Mouse (Mus musculus): ENCODE measurements around the gene Atp6ap1.
A peak's percentile ranks its signal among the peaks of the same experiment; 100 is the strongest.

The Atp6ap1 gene

GRCm38 (mm10) chrX:74304867-74305700, 8.2 kb downstream of the Atp6ap1 start, which contains the start of gene Gdi1:
Gdi1 (plus strand) TSS chrX:74304998.
- peak; percentile 65 for DNase-seq

- DNase-seq, result peak; percentile 88
Measured at GRCm38 (mm10) chrX:74312540-74313464, 15.9 kb downstream of the Atp6ap1 start, which contains the start of gene Fam50a. Fam50a (plus strand) TSS chrX:74313033.

- DNase-seq, result peak; percentile 59
Measured at GRCm38 (mm10) chrX:74328725-74329161, 31.8 kb downstream of the Atp6ap1 start, which contains the start of gene Plxna3. Plxna3 (plus strand) TSS chrX:74329066.

GRCm38 (mm10) chrX:74329215-74329671, 32.3 kb downstream of the Atp6ap1 start:
- DNase-seq, result no peak

- DNase-seq, result no peak
Measured at GRCm38 (mm10) chrX:74330166-74330930, 33.5 kb downstream of the Atp6ap1 start.

GRCm38 (mm10) chrX:74352645-74353466, 56.0 kb downstream of the Atp6ap1 start:
- DNase-seq, result no peak

GRCm38 (mm10) chrX:74353467-74353770, 56.5 kb downstream of the Atp6ap1 start, which contains the start of gene Lage3:
Lage3 (minus strand) TSS chrX:74353618.
- DNase-seq, result peak; percentile 73

All from right cerebral cortex, postnatal 14 days (tissue).